Mouse (Mus musculus) layer of hippocampus, postnatal 10 days (tissue): ENCODE data around the gene Tppp3. TPM values are rescaled to one million over a fixed set of nuclear protein-coding genes. Genes with fewer than 3 reads are reported as not detected.

Experiments used
- DNase-seq, 2 experiments: peaks; one replicate each; pipeline ENCODE4 v3.0.0; 2021; ENCODE audit warnings: low spot score in 2 of 2
- total RNA-seq, 2 experiments: library from RNA; stranded (reverse); gene quantifications; 2 replicates each; pipeline ENCODE4 v1.2.3; 2021

Tppp3 gene
- total RNA-seq, 2 experiments from 2014 or later = 34.5 to 40.0 TPM

DNA sequence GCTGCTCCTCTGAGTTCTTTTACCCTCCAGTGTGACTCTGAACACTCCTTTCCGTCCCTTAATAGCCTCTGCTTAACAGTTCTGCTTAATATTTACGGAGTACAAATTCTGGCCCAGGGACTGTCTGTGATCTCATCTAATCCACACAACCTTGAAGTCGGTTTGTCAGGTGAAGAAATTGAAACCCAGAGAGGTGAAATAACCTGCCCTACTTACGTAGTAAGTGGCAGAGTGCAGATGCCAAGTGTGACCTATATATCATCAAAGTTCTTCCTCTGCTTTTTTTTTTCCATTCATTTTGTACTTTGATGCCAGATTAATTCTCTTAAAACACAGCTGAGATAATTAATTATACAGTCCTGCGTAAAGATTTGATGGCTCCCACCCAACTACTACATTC is 37.2 kb downstream of the Tppp3 start:
- DNase-seq = no peak

DNA sequence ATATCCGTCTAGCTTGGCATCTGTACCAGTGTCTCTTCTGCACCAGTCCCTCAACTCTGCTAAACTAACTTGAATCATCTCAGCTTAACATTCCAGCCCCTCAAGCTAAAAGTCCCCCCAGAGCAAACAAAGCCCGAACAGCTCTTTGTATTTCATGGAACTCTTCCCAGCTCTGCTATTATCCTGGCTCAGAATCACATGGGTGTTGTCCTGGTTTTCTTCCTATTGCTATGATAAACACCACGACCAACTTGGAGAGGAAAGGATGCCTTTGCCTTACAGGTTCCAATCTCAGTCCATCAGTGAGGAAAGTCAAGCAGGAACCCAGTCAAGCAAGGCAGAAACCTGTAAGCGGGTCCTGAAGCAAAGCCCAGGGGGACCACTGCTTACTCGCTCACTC is 37.8 kb downstream of the Tppp3 start:
- no peak for DNase-seq

GRCm38 (mm10) chr8:105433021-105433420 is 38.3 kb downstream of the Tppp3 start:
- DNase-seq = no peak

GRCm38 (mm10) chr8:105431743-105432515 is 39.4 kb downstream of the Tppp3 start:
- no peak for DNase-seq

DNA sequence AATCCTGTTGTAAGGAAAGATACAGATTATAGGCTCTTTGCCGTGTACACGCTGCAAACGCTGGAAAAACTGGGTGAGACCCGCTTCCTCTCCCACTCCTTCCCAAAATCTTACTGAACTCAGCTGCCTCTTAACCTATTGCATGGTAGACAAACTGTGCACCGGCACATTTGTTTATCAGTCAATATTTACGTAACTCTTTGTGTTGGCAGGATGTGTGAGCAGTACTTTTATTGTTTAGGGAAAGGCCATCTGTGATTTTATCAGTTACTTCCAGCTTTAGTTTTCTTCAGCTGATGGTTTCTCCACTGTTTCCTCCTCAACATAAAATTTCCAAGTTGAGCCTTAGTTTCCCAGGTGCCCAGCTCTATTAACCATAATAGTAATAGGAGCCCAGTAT is 44.4 kb downstream of the Tppp3 start:
- DNase-seq = no peak

GRCm38 (mm10) chr8:105422006-105422405 is 49.3 kb downstream of the Tppp3 start:
- DNase-seq = no peak

- DNase-seq = no peak
Observed at GRCm38 (mm10) chr8:105419800-105420199, 51.5 kb downstream of the Tppp3 start.

DNA sequence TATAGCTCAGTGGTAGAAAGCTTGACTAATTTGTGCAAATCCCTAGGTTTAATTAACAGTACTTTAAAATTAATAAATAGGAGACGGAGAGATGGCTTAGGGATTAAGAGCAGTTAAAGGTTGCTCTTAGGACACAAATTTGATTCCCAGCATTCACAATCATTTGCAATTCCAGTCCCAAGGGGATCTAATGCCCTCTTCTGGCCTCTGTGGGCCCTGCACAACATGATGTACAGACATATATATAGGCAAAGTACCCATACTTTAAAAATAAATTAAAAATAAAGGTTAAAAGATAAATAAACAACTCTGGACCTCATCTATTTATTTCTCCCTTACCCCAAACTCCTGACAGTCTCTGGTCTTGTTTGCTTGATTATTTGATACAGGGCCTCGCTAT is 52.3 kb downstream of the Tppp3 start:
- DNase-seq = no peak

Other genes starting within 250 kb of the Tppp3 start
- gene D230025D16Rik, start 246.4 kb downstream of the Tppp3 start, total RNA-seq = 10 to 100 TPM; 24.5 to 26.6 TPM
- gene B3gnt9, start 216.4 kb downstream of the Tppp3 start, total RNA-seq = 1 to 10 TPM; 3.4 to 4.2 TPM
- gene Tradd, start 206.9 kb downstream of the Tppp3 start, total RNA-seq = 1 to 10 TPM; 6.5 to 8.9 TPM
- gene Fbxl8, start 206.9 kb downstream of the Tppp3 start, total RNA-seq = under 1 TPM; 0.45 to 0.87 TPM
- gene Hsf4, start 201.7 kb downstream of the Tppp3 start, total RNA-seq = under 1 TPM; 0.57 to 0.83 TPM
- gene Nol3, start 195.4 kb downstream of the Tppp3 start, total RNA-seq = 1 to 10 TPM; 3.6 to 3.7 TPM
- gene 4931428F04Rik, start 181.7 kb downstream of the Tppp3 start, total RNA-seq = 10 to 100 TPM; 60.0 to 60.5 TPM
- gene Exoc3l, start 175.4 kb downstream of the Tppp3 start, total RNA-seq = 1 to 10 TPM; 3.7 to 5.9 TPM
- gene E2f4, start 173.9 kb downstream of the Tppp3 start, total RNA-seq = 10 to 100 TPM; 31.9 to 33.5 TPM
- 1 to 10 TPM; 1.2 to 2.0 TPM for gene Elmo3, start 165.9 kb downstream of the Tppp3 start, total RNA-seq
- 1 to 10 TPM; 4.9 to 6.7 TPM for gene Lrrc29, start 145.2 kb downstream of the Tppp3 start, total RNA-seq
- gene Tmem208, start 145.2 kb downstream of the Tppp3 start, total RNA-seq = 10 to 100 TPM; 43.4 to 46.6 TPM
- gene Fhod1, start 123.6 kb downstream of the Tppp3 start, total RNA-seq = 1 to 10 TPM; 3.3 to 3.6 TPM
- gene Slc9a5, start 122.7 kb downstream of the Tppp3 start, total RNA-seq = 10 to 100 TPM; 11.6 to 13.6 TPM
- 1 to 10 TPM; 1.8 to 1.9 TPM for gene Plekhg4, start 98.3 kb downstream of the Tppp3 start, total RNA-seq
- not detected for gene Kctd19, start 58.0 kb downstream of the Tppp3 start, total RNA-seq
- 1 to 10 TPM in 1 of 2 experiments, under 1 TPM in 1; 0.98 to 1.4 TPM for gene Lrrc36, start 58.0 kb downstream of the Tppp3 start, total RNA-seq
- 10 to 100 TPM; 17.5 to 20.4 TPM for gene Zdhhc1, start 25.4 kb upstream of the Tppp3 start, total RNA-seq
- under 1 TPM in 1 of 2 experiments, not detected in 1; 0.18 TPM for gene Hsd11b2, start 47.2 kb upstream of the Tppp3 start, total RNA-seq
- 100 to 1,000 TPM; 298 to 305 TPM for gene Atp6v0d1, start 94.5 kb upstream of the Tppp3 start, total RNA-seq
- 10 to 100 TPM; 73.6 to 81.2 TPM for gene Ripor1, start 133.7 kb upstream of the Tppp3 start, total RNA-seq
- 10 to 100 TPM; 63.6 to 67.7 TPM for gene Ctcf, start 165.0 kb upstream of the Tppp3 start, total RNA-seq
- gene Agrp, start 165.9 kb upstream of the Tppp3 start, total RNA-seq = not detected
- gene Carmil2, start 214.7 kb upstream of the Tppp3 start, total RNA-seq = 10 to 100 TPM; 48.6 to 52.4 TPM
- gene Acd, start 229.6 kb upstream of the Tppp3 start, total RNA-seq = 10 to 100 TPM; 45.4 to 49.4 TPM
- 10 to 100 TPM; 38.6 to 39.7 TPM for gene Pard6a, start 229.6 kb upstream of the Tppp3 start, total RNA-seq
- not detected for gene 4933405L10Rik, start 236.1 kb upstream of the Tppp3 start, total RNA-seq
- 10 to 100 TPM; 11.3 to 13.2 TPM for gene Enkd1, start 236.7 kb upstream of the Tppp3 start, total RNA-seq